Mouse (Mus musculus) small intestine, adult 2 months (tissue): Measurements from ENCODE around the gene Tdrd7.

Source experiments
- CTCF ChIP-seq: fragments of 200-500 bp; IDR thresholded peaks from 2 replicates; pipeline ENCODE4 v1.5.1; 2012; ENCODE audit warnings: low read depth, mild to moderate bottlenecking, control low read depth, inconsistent platforms, low read length, moderate library complexity, mixed read lengths; ENCODE audit not compliant: insufficient replicate concordance, insufficient read length; ENCODE audit errors: extremely low read depth
- POLR2A ChIP-seq: fragments of 200-500 bp; IDR thresholded peaks from 2 replicates; pipeline ENCODE4 v1.6.1; 2012; ENCODE audit warnings: low read depth, mild to moderate bottlenecking, control low read depth, inconsistent platforms, low read length, moderate library complexity

DNA sequence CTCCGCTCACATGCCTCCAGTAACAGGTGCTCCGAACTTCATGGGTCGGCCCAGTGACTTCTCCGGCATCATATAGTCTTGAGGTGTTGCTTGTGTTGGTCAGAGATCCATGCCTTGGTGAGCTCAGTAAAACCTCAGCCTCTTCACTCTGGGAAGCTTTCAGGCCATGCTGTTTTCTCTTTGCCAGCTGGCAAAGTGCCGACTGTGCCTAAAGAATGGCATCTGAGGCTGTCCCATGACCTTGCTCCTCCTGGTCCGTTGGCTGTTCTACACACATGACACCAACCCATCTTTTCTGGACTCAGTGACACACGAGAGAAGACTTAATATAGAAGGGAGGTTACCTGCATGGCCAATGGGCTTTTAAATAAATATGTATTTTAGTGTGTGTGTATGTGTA, 83.3 kb downstream of the Tdrd7 start:
- no peak for TF ChIP-seq CTCF
- TF ChIP-seq POLR2A: no peak
